Mouse (Mus musculus): ENCODE results near the gene Mylpf. TPM values are rescaled to one million over a fixed set of nuclear protein-coding genes. Genes with fewer than 3 reads are reported as not detected.

Gene Mylpf
- polyA plus RNA-seq, 2 experiments, result 609 to 1,104 TPM

GRCm38 (mm10) chr7:127212432-127213250, 4.0 kb downstream of the Mylpf start:
- DNase-seq (ENCODE audit: low spot score), result no peak
- no peaks in the 10 kb centered on the region for H3K27me3 ChIP-seq (ENCODE audit: control insufficient read depth, insufficient read depth, low read length)
- H3K9me3 ChIP-seq (ENCODE audit: control insufficient read depth, low read length), result no peaks in the 10 kb centered on the region
- no peak overlapping the region for H3K9ac ChIP-seq (ENCODE audit: low read depth, low read length, severe bottlenecking)
- H3K4me1 ChIP-seq (ENCODE audit: control insufficient read depth, insufficient read depth, low read length), result peaks cover 15% of the 10 kb centered on the region
- H3K4me3 ChIP-seq (replicated peaks; ENCODE audit: low read length), result 0 out of 2 replicates have a peak overlapping the region, but pooled peaks have one; percentile 1
- ATAC-seq (ENCODE audit: low FRiP score, low read depth), result no peak
- 85% methylated on average over 12 of the region's 12 CpGs for WGBS
- no peaks in the 10 kb centered on the region for H3K36me3 ChIP-seq (ENCODE audit: control insufficient read depth, insufficient read depth, low read length)
- no peak overlapping the region for H3K4me2 ChIP-seq (replicated peaks; ENCODE audit: low read depth, low read length, severe bottlenecking)
- H3K27ac ChIP-seq (replicated peaks; ENCODE audit: low read depth, low read length), result no peak overlapping the region
- no peak for TF ChIP-seq POLR2A (IDR thresholded peaks at IDR 0.05; ENCODE audit: borderline replicate concordance, extremely low read depth, insufficient read depth, insufficient read length)

GRCm38 (mm10) chr7:127213485-127213884, 4.8 kb downstream of the Mylpf start:
- Histone ChIP-seq H3K9me3 (ENCODE audit: control insufficient read depth, low read length) (no peaks in the 10 kb centered on the region), H3K27ac (replicated peaks; ENCODE audit: low read depth, low read length) (no peak overlapping the region), H3K36me3 (ENCODE audit: control insufficient read depth, insufficient read depth, low read length) (no peaks in the 10 kb centered on the region), H3K9ac (ENCODE audit: low read depth, low read length, severe bottlenecking) (no peak overlapping the region), H3K4me1 (ENCODE audit: control insufficient read depth, insufficient read depth, low read length) (peaks cover 15% of the 10 kb centered on the region), H3K4me2 (replicated peaks; ENCODE audit: low read depth, low read length, severe bottlenecking) (no peak overlapping the region), H3K27me3 (ENCODE audit: control insufficient read depth, insufficient read depth, low read length) (no peaks in the 10 kb centered on the region), H3K4me3 (replicated peaks; ENCODE audit: low read length) (0 out of 2 replicates have a peak overlapping the region, but pooled peaks have one; percentile 1)
- no peak for TF ChIP-seq POLR2A (IDR thresholded peaks at IDR 0.05; ENCODE audit: borderline replicate concordance, extremely low read depth, insufficient read depth, insufficient read length)
- 41% methylated on average over 7 of the region's 7 CpGs for WGBS
- ATAC-seq (ENCODE audit: low FRiP score, low read depth), result no peak
- peak; percentile 49 for DNase-seq (ENCODE audit: low spot score)

GRCm38 (mm10) chr7:127213930-127214329, 5.2 kb downstream of the Mylpf start:
- TF ChIP-seq POLR2A (IDR thresholded peaks at IDR 0.05; ENCODE audit: borderline replicate concordance, extremely low read depth, insufficient read depth, insufficient read length), result no peak
- no peaks in the 10 kb centered on the region for H3K36me3 ChIP-seq (ENCODE audit: control insufficient read depth, insufficient read depth, low read length)
- DNase-seq (ENCODE audit: low spot score) (no peak), ATAC-seq (ENCODE audit: low FRiP score, low read depth) (no peak)
- H3K27me3 ChIP-seq (ENCODE audit: control insufficient read depth, insufficient read depth, low read length), result no peaks in the 10 kb centered on the region
- peak overlapping the region; percentile 53; the same call in 1 of the 2 replicates for H3K9ac ChIP-seq (ENCODE audit: low read depth, low read length, severe bottlenecking)
- H3K4me3 ChIP-seq (replicated peaks; ENCODE audit: low read length), result peak overlapping the region; percentile 34; the same call in 1 of the 2 replicates
- peaks cover 15% of the 10 kb centered on the region for H3K4me1 ChIP-seq (ENCODE audit: control insufficient read depth, insufficient read depth, low read length)
- H3K4me2 ChIP-seq (replicated peaks; ENCODE audit: low read depth, low read length, severe bottlenecking), result peak overlapping the region; percentile 60
- H3K9me3 ChIP-seq (ENCODE audit: control insufficient read depth, low read length), result no peaks in the 10 kb centered on the region
- 47% methylated on average over 12 of the region's 12 CpGs for WGBS
- H3K27ac ChIP-seq (replicated peaks; ENCODE audit: low read depth, low read length), result no peak overlapping the region

GRCm38 (mm10) chr7:127214521-127214920, 5.8 kb downstream of the Mylpf start:
- Histone ChIP-seq H3K4me3 (replicated peaks; ENCODE audit: low read length) (peak overlapping the region; percentile 34), H3K36me3 (ENCODE audit: control insufficient read depth, insufficient read depth, low read length) (no peaks in the 10 kb centered on the region), H3K9me3 (ENCODE audit: control insufficient read depth, low read length) (no peaks in the 10 kb centered on the region), H3K9ac (ENCODE audit: low read depth, low read length, severe bottlenecking) (peak overlapping the region; percentile 53), H3K4me2 (replicated peaks; ENCODE audit: low read depth, low read length, severe bottlenecking) (peak overlapping the region; percentile 60), H3K27ac (replicated peaks; ENCODE audit: low read depth, low read length) (no peak overlapping the region; the same call in 1 of the 2 replicates), H3K4me1 (ENCODE audit: control insufficient read depth, insufficient read depth, low read length) (peaks cover 11% of the 10 kb centered on the region), H3K27me3 (ENCODE audit: control insufficient read depth, insufficient read depth, low read length) (no peaks in the 10 kb centered on the region)
- 27% methylated on average over 21 of the region's 21 CpGs for WGBS
- no peak for DNase-seq (ENCODE audit: low spot score)
- no peak for TF ChIP-seq POLR2A (IDR thresholded peaks at IDR 0.05; ENCODE audit: borderline replicate concordance, extremely low read depth, insufficient read depth, insufficient read length)
- ATAC-seq (ENCODE audit: low FRiP score, low read depth), result no peak

GRCm38 (mm10) chr7:127214981-127215871, 6.5 kb downstream of the Mylpf start:
- Histone ChIP-seq H3K9ac (ENCODE audit: low read depth, low read length, severe bottlenecking) (peak overlapping the region; percentile 53), H3K4me3 (replicated peaks; ENCODE audit: low read length) (peak overlapping the region; percentile 34), H3K4me2 (replicated peaks; ENCODE audit: low read depth, low read length, severe bottlenecking) (peak overlapping the region; percentile 60), H3K4me1 (ENCODE audit: control insufficient read depth, insufficient read depth, low read length) (peaks cover 10% of the 10 kb centered on the region), H3K9me3 (ENCODE audit: control insufficient read depth, low read length) (no peaks in the 10 kb centered on the region), H3K27me3 (ENCODE audit: control insufficient read depth, insufficient read depth, low read length) (no peaks in the 10 kb centered on the region), H3K36me3 (ENCODE audit: control insufficient read depth, insufficient read depth, low read length) (no peaks in the 10 kb centered on the region), H3K27ac (replicated peaks; ENCODE audit: low read depth, low read length) (no peak overlapping the region; the same call in 1 of the 2 replicates)
- TF ChIP-seq POLR2A (IDR thresholded peaks at IDR 0.05; ENCODE audit: borderline replicate concordance, extremely low read depth, insufficient read depth, insufficient read length), result no peak
- DNase-seq (ENCODE audit: low spot score) (peak; percentile 82), ATAC-seq (ENCODE audit: low FRiP score, low read depth) (peak; percentile 48)
- 20% methylated on average over 33 of the region's 33 CpGs for WGBS

Data from limb, embryonic 14.5 days (tissue).